Mouse (Mus musculus) gastrocnemius, postnatal 10 days (tissue): ENCODE measurements at regions not wholly inside any gene's neighbourhood (a gene's known extent, or its start where the extent isn't known, plus 50 kb on each side); places are given as distances from the start of the nearest gene placed in this dataset.

ENCODE experiments used
- DNase-seq: peaks from one replicate; pipeline ENCODE4 v3.0.0; 2021; ENCODE audit warnings: mixed read lengths

DNA sequence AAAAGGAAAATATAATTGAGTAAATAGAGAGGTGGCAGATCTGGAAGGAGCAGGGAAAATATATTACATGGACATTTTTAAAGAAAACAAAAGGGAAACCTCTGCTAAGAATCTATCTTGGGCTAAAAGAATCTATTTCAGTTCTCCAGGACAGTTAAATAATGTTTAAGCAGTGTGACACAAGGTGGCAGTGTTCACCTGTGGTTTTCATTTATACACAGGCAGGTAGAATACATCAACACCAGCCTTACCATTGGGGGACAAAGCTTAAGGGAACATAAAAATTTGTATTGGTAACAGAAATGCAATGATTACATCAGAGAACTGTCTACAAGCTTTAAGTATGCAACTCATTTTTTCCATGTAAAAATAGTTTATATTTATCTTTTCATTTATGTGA lies 78.2 kb upstream of the Cldn34d start:
- peak; percentile 2 for DNase-seq
